Mouse (Mus musculus): ENCODE measurements around the gene Ube2j1. TPM values are rescaled to one million over a fixed set of nuclear protein-coding genes. Genes with fewer than 3 reads are reported as not detected.

Ube2j1 gene
- polyA plus RNA-seq (2015; fragmentation: Nextera tagmentation; extraction: Ambion mirVana), result 43.0 and 44.9 TPM in 2 replicates

DNA sequence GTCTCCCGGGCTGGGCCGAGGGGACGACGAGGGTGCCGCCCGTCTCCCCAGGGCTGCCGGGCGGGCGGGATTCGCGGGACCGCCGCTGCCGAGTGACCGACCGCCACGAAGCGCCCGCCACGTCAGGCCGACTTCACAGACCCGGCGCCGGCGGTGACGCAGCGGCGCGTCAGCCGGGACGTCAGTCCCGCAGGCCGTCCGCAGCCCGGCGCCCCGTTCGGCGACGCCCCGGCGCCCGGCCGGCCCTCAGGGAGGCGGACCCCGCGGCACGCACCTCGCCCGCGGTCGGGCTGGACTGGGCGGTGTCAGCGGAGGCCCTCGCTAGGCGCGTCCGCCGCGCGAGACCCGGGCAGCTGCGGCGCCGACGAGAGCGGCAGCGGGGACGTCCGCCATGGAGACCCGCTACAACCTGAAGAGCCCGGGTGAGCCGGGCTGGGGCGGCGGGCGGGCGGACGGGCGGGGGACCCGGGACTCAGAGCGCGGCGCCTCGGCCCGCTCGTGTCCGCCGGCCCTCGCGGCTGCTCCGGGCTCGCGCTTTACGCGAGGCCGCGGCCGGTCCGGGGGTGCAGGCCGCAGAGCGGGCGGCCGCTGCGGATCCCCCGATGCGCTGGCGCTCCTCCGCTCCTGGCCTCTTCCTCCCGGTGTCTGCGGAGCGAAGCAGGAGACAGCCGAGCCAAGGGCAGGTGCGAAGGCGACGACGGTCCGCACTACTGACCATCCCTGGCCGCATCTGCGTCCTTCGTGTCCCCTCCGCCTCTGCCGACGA is at the start of gene Ube2j1:
Gene Ube2j1 (plus strand): TSS at position 222 of the 766 bp plus-strand sequence.
- Histone ChIP-seq H3K9me3 (ENCODE audit: control insufficient read depth, low read length) (no peaks in the 10 kb centered on the region), H3K27ac (ENCODE audit: low read length) (peak within 1 kb of the TSS; percentile 95), H3K9ac (ENCODE audit: low read depth, low read length) (peak within 1 kb of the TSS; percentile 97), H3K4me1 (ENCODE audit: control insufficient read depth, insufficient read depth, low read length) (peaks cover 7% of the 10 kb centered on the region), H3K4me2 (ENCODE audit: low read depth, low read length) (peak within 1 kb of the TSS; percentile 66), H3K36me3 (ENCODE audit: control insufficient read depth, insufficient read depth, low read length) (0 out of 2 replicates have a peak, but pooled peaks cover 2% of the 10 kb centered on the region), H3K27me3 (replicated peaks; ENCODE audit: control insufficient read depth, insufficient read depth, low read length) (no peaks in the 10 kb centered on the region), H3K4me3 (ENCODE audit: low read length) (peak within 1 kb of the TSS; percentile 88)
- peak; percentile 100 for ATAC-seq
- WGBS, result under 1% methylated on average over 107 of the region's 123 CpGs

DNA sequence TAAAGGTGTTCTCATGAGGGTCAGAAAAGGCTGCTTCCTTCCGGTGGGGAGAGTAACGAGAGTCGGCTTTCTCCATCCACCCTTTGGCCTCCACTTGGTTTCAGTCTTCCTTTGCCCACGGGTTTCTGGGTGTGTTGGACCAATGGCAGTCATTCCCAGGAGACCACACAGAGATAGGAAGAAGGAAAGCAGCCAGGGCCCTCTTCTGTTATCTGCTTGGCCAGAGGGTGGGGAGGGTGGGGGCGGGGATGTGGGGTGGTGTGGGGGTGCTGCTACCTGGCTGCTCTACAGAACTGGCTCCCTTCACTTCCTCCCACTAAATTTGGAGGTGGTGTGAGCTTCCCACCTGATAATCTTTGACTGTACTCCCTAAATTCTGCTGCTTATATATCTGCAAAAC is 49.6 kb upstream of the Ube2j1 start:
- H3K27ac ChIP-seq (ENCODE audit: low read length), result peak overlapping the region; percentile 76
- H3K4me2 ChIP-seq (ENCODE audit: low read depth, low read length), result peak overlapping the region; percentile 96
- 0 out of 2 replicates have a peak, but pooled peaks cover 5% of the 10 kb centered on the region for H3K4me1 ChIP-seq (ENCODE audit: control insufficient read depth, insufficient read depth, low read length)
- peak; percentile 55 for ATAC-seq
- no peaks in the 10 kb centered on the region for H3K36me3 ChIP-seq (ENCODE audit: control insufficient read depth, insufficient read depth, low read length)
- H3K4me3 ChIP-seq (ENCODE audit: low read length), result 0 out of 2 replicates have a peak overlapping the region, but pooled peaks have one; percentile 9
- no peaks in the 10 kb centered on the region for H3K27me3 ChIP-seq (replicated peaks; ENCODE audit: control insufficient read depth, insufficient read depth, low read length)
- H3K9ac ChIP-seq (ENCODE audit: low read depth, low read length), result no peak overlapping the region
- H3K9me3 ChIP-seq (ENCODE audit: control insufficient read depth, low read length), result no peaks in the 10 kb centered on the region
- WGBS, result 18% methylated on average over 5 of the region's 5 CpGs

DNA sequence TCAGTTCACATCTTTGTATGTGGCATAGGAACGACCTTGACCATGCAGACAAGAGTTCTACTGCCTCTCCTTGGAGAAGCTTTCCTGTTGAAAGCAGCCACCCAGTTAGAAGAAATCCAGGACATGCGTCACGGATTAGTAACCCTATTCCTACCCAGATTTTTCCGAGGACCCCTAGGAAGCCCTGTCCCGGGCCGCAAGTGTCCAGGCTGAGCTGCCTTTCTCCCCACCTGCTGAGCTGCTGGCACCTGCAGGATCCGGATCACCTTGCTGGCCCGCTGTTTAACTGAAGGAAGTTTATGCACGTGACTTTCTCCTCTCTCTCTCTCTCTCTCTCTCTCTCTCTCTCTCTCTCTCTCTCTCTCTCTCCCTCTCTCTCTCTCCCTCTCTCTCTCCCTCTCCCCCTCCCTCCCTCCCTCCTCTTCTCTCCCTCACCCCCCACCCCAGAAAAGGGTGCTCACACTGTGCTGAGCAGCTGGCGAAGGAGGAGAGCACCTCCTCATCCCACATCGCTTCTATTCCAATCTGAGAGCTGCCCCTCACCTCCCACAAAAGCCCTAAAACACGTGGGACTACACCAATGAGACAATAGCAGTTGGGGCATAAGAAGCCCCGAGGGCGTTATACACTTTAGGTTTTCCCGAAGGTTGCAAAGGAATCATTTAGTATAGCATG is 49.0 kb upstream of the Ube2j1 start:
- Histone ChIP-seq H3K4me1 (ENCODE audit: control insufficient read depth, insufficient read depth, low read length) (0 out of 2 replicates have a peak, but pooled peaks cover 5% of the 10 kb centered on the region), H3K27ac (ENCODE audit: low read length) (peak overlapping the region; percentile 76), H3K36me3 (ENCODE audit: control insufficient read depth, insufficient read depth, low read length) (no peaks in the 10 kb centered on the region), H3K27me3 (replicated peaks; ENCODE audit: control insufficient read depth, insufficient read depth, low read length) (no peaks in the 10 kb centered on the region), H3K9me3 (ENCODE audit: control insufficient read depth, low read length) (no peaks in the 10 kb centered on the region), H3K9ac (ENCODE audit: low read depth, low read length) (peak overlapping the region; percentile 85), H3K4me3 (ENCODE audit: low read length) (peak overlapping the region; percentile 83), H3K4me2 (ENCODE audit: low read depth, low read length) (peak overlapping the region; percentile 96)
- WGBS, result 3% methylated on average over 15 of the region's 15 CpGs
- ATAC-seq, result peak; percentile 20

DNA sequence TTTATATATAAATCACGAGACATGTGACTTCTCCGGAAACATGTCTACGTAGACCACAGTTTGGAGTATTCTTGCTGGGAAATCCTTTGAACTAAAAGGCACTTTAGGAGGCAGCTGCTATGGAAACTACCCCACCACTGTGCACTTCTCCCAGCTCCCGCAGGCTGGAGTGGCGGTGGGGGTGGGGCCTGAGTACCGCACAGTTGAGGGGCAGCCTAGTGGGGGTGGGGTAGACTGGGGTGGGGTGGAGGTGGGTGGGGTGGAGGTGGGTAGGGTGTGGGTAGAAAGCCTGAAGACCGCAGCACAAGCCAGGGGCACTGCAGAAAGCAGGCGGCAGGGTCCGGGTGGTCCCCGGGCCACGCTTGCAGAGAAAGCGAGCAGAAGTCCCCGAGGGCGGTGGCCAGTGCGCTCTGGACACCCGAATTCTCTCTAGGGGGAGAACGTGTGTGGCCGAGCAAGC is 48.5 kb upstream of the Ube2j1 start, which contains the start of gene Rragd:
Gene Rragd (plus strand): TSS at position 322 of the 460 bp plus-strand sequence.
- peak; percentile 54 for ATAC-seq
- under 1% methylated on average over 18 of the region's 18 CpGs for WGBS
- H3K4me1 ChIP-seq (ENCODE audit: control insufficient read depth, insufficient read depth, low read length), result 0 out of 2 replicates have a peak, but pooled peaks cover 5% of the 10 kb centered on the region
- H3K27me3 ChIP-seq (replicated peaks; ENCODE audit: control insufficient read depth, insufficient read depth, low read length), result no peaks in the 10 kb centered on the region
- peak within 1 kb of the TSS; percentile 96 for H3K4me2 ChIP-seq (ENCODE audit: low read depth, low read length)
- no peaks in the 10 kb centered on the region for H3K9me3 ChIP-seq (ENCODE audit: control insufficient read depth, low read length)
- H3K27ac ChIP-seq (ENCODE audit: low read length), result peak within 1 kb of the TSS; percentile 76
- H3K9ac ChIP-seq (ENCODE audit: low read depth, low read length), result peak within 1 kb of the TSS; percentile 85
- peak within 1 kb of the TSS; percentile 83 for H3K4me3 ChIP-seq (ENCODE audit: low read length)
- no peaks in the 10 kb centered on the region for H3K36me3 ChIP-seq (ENCODE audit: control insufficient read depth, insufficient read depth, low read length)

DNA sequence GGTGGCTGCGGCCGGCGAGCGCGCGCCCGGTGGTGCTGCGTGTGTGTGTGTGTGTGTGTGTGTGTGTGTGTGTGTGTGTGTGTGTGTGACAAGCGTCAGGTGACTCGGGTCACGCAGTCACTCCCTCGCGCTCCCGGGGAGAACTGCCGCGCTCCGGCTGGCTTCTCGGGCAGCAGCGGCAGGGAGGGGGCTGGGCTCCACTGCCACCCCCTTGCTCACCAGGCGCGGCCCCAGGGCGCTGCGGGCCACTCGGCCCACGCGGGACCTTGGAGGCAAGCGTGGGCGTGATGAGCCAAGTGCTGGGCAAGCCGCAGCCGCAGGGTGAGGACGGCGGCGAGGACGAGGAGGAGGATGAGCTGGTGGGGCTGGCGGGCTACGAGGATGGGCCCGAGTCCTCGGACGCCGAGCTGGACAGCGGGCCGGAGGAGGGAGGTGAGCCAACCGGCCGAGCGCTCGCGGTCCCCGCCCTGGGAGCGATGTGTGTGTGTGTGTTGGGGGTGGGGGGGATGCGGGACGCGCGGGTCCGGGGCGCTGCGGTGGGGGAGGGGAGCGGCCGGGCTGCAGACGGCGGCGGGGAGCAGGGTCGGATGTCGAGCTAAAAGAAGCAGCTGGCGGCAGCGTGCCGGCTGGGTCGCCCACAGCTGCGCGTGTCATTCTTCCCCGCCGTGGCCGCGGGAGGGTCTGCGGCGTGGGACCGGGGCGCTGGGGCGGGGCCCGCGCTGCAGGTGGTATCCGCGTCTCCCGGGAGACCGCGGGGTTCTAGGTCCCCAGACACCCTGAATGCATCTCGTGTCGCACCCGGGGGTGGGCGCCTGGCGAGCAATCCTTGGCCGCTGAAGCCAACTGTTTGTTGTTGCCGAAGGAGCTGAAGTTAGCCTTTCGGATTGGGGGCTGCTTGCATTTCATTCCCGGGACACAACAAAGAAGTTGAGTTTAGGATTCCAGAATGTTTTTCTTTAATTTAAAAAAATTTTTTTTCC is 47.8 kb upstream of the Ube2j1 start:
- Histone ChIP-seq H3K9ac (ENCODE audit: low read depth, low read length) (peak overlapping the region; percentile 85), H3K27ac (ENCODE audit: low read length) (peak overlapping the region; percentile 76), H3K36me3 (ENCODE audit: control insufficient read depth, insufficient read depth, low read length) (no peaks in the 10 kb centered on the region), H3K4me2 (ENCODE audit: low read depth, low read length) (peak overlapping the region; percentile 96), H3K4me1 (ENCODE audit: control insufficient read depth, insufficient read depth, low read length) (0 out of 2 replicates have a peak, but pooled peaks cover 5% of the 10 kb centered on the region), H3K9me3 (ENCODE audit: control insufficient read depth, low read length) (no peaks in the 10 kb centered on the region), H3K4me3 (ENCODE audit: low read length) (peak overlapping the region; percentile 83), H3K27me3 (replicated peaks; ENCODE audit: control insufficient read depth, insufficient read depth, low read length) (no peaks in the 10 kb centered on the region)
- under 1% methylated on average over 89 of the region's 94 CpGs for WGBS
- peak; percentile 61 for ATAC-seq

GRCm38 (mm10) chr4:32984242-32984641 is 47.0 kb upstream of the Ube2j1 start:
- Histone ChIP-seq H3K27ac (ENCODE audit: low read length) (no peak overlapping the region), H3K4me3 (ENCODE audit: low read length) (peak overlapping the region; percentile 83), H3K9ac (ENCODE audit: low read depth, low read length) (peak overlapping the region; percentile 85), H3K9me3 (ENCODE audit: control insufficient read depth, low read length) (no peaks in the 10 kb centered on the region), H3K4me2 (ENCODE audit: low read depth, low read length) (peak overlapping the region; percentile 96), H3K36me3 (ENCODE audit: control insufficient read depth, insufficient read depth, low read length) (no peaks in the 10 kb centered on the region), H3K4me1 (ENCODE audit: control insufficient read depth, insufficient read depth, low read length) (0 out of 2 replicates have a peak, but pooled peaks cover 5% of the 10 kb centered on the region), H3K27me3 (replicated peaks; ENCODE audit: control insufficient read depth, insufficient read depth, low read length) (no peaks in the 10 kb centered on the region)
- WGBS, result 8% methylated on average over 13 of the region's 13 CpGs
- ATAC-seq, result no peak

- no peak overlapping the region for H3K27ac ChIP-seq (ENCODE audit: low read length)
- H3K4me3 ChIP-seq (ENCODE audit: low read length), result peak overlapping the region; percentile 83
- 0 out of 2 replicates have a peak overlapping the region, but pooled peaks have one; percentile 85 for H3K9ac ChIP-seq (ENCODE audit: low read depth, low read length)
These were observed 46.2 kb upstream of the Ube2j1 start for GRCm38 (mm10) chr4:32984801-32985675.

GRCm38 (mm10) chr4:32985684-32986083 is 45.5 kb upstream of the Ube2j1 start:
- H3K9ac ChIP-seq (ENCODE audit: low read depth, low read length), result no peak overlapping the region
- no peaks in the 10 kb centered on the region for H3K36me3 ChIP-seq (ENCODE audit: control insufficient read depth, insufficient read depth, low read length)
- WGBS, result 14% methylated on average over 3 of the region's 3 CpGs
- H3K4me2 ChIP-seq (ENCODE audit: low read depth, low read length), result no peak overlapping the region
- no peaks in the 10 kb centered on the region for H3K27me3 ChIP-seq (replicated peaks; ENCODE audit: control insufficient read depth, insufficient read depth, low read length)
- H3K4me1 ChIP-seq (ENCODE audit: control insufficient read depth, insufficient read depth, low read length), result 0 out of 2 replicates have a peak, but pooled peaks cover 5% of the 10 kb centered on the region
- 0 out of 2 replicates have a peak overlapping the region, but pooled peaks have one; percentile 12 for H3K27ac ChIP-seq (ENCODE audit: low read length)
- no peak overlapping the region for H3K4me3 ChIP-seq (ENCODE audit: low read length)
- H3K9me3 ChIP-seq (ENCODE audit: control insufficient read depth, low read length), result no peaks in the 10 kb centered on the region
- ATAC-seq, result no peak

More at GRCm38 (mm10) chr4:32984801-32985675, 46.2 kb upstream of the Ube2j1 start:
- no peaks in the 10 kb centered on the region for H3K27me3 ChIP-seq (replicated peaks; ENCODE audit: control insufficient read depth, insufficient read depth, low read length)
- 29% methylated on average over 13 of the region's 13 CpGs for WGBS
- H3K4me1 ChIP-seq (ENCODE audit: control insufficient read depth, insufficient read depth, low read length), result 0 out of 2 replicates have a peak, but pooled peaks cover 5% of the 10 kb centered on the region
- no peaks in the 10 kb centered on the region for H3K36me3 ChIP-seq (ENCODE audit: control insufficient read depth, insufficient read depth, low read length)
- H3K4me2 ChIP-seq (ENCODE audit: low read depth, low read length), result peak overlapping the region; percentile 96
- no peaks in the 10 kb centered on the region for H3K9me3 ChIP-seq (ENCODE audit: control insufficient read depth, low read length)
- ATAC-seq, result no peak

Data from intestine, embryonic 16.5 days (tissue).